Mouse (Mus musculus) left cerebral cortex, postnatal 36 days (tissue): ENCODE measurements around the gene Lap3. TPM values are rescaled to one million over a fixed set of nuclear protein-coding genes. Genes with fewer than 3 reads are reported as not detected.

Experiments
- DNase-seq, 2 experiments: peaks; one replicate each; pipeline ENCODE4 v3.0.0; 2021 to 2022; ENCODE audit warnings: low spot score in 2 of 2, mixed read lengths in 1 of 2
- intact Hi-C: fragments of 180-260 bp; cut with DNase I; formaldehyde crosslinking; loops from one replicate; pipeline ENCODE4 v1.15.1; 2025
- total RNA-seq, 2 experiments: library from RNA; stranded (reverse); gene quantifications; 2 replicates each; pipeline ENCODE4 v1.2.3; 2021

Gene Lap3
- 10 to 100 TPM; 50.4 to 53.7 TPM for total RNA-seq

- DNase-seq: peak; percentile 96
- intact Hi-C loops: no loop called here
These were observed at the start of gene Lap3 for GRCm38 (mm10) chr5:45493191-45494092. Gene Lap3, plus strand, starts transcription at chr5:45493374.

- intact Hi-C loops: no loop called here
- DNase-seq: no peak
These were observed 48.9 kb upstream of the Lap3 start for GRCm38 (mm10) chr5:45444130-45444832.

- intact Hi-C loops: no loop called here
- no peak for DNase-seq
These were observed 44.5 kb upstream of the Lap3 start for GRCm38 (mm10) chr5:45448676-45449075.

- DNase-seq: no peak
- intact Hi-C loops: no loop called here
These were observed 44.0 kb upstream of the Lap3 start for GRCm38 (mm10) chr5:45449206-45449605.

GRCm38 (mm10) chr5:45449831-45450716 is 43.1 kb upstream of the Lap3 start, which contains the start of gene Qdpr:
Gene Qdpr, minus strand, starts transcription at chr5:45450236.
- DNase-seq: peak; percentile 90
- intact Hi-C loops: no loop called here

GRCm38 (mm10) chr5:45453451-45453850 is 39.7 kb upstream of the Lap3 start, which contains the start of gene Clrn2:
Gene Clrn2, plus strand, starts transcription at chr5:45453751.
- no peak for DNase-seq
- intact Hi-C loops: no loop called here

GRCm38 (mm10) chr5:45454456-45454855 is 38.7 kb upstream of the Lap3 start:
- intact Hi-C loops: no loop called here

GRCm38 (mm10) chr5:45472880-45473450 is 20.2 kb upstream of the Lap3 start:
- DNase-seq: no peak
- intact Hi-C loops: loop anchor here (5.0 kb wide), 1 partner anchor 59 kb away; no protein-coding TSS in a partner anchor

More at GRCm38 (mm10) chr5:45454456-45454855, 38.7 kb upstream of the Lap3 start:
- no peak for DNase-seq

- intact Hi-C loops: loop anchor here (5.0 kb wide), 1 partner anchor 59 kb away; no protein-coding TSS in a partner anchor
- no peak for DNase-seq
These were observed 19.7 kb upstream of the Lap3 start for GRCm38 (mm10) chr5:45473521-45473920.

- DNase-seq: no peak
- intact Hi-C loops: loop anchor here (1.0 to 5.0 kb wide), 3 partner anchors 58 to 873 kb away; no protein-coding TSS in a partner anchor
These were observed 19.0 kb upstream of the Lap3 start for GRCm38 (mm10) chr5:45474215-45474614.

GRCm38 (mm10) chr5:45474758-45475157 is 18.4 kb upstream of the Lap3 start:
- no peak for DNase-seq
- intact Hi-C loops: loop anchor here (1.0 to 5.0 kb wide), 3 partner anchors 58 to 872 kb away; no protein-coding TSS in a partner anchor

- intact Hi-C loops: loop anchor here (2.0 kb wide), 1 partner anchor 871 kb away; no protein-coding TSS in a partner anchor
- no peak for DNase-seq
These were observed 17.4 kb upstream of the Lap3 start for GRCm38 (mm10) chr5:45475771-45476170.

- intact Hi-C loops: no loop called here
- no peak for DNase-seq
These were observed 16.9 kb upstream of the Lap3 start for GRCm38 (mm10) chr5:45476288-45476687.

- intact Hi-C loops: no loop called here
- DNase-seq: peak in 1 of 2 experiments; percentile 30
These were observed 15.6 kb upstream of the Lap3 start for GRCm38 (mm10) chr5:45477601-45478000.

- DNase-seq: no peak
- intact Hi-C loops: no loop called here
These were observed 13.1 kb upstream of the Lap3 start for GRCm38 (mm10) chr5:45480066-45480465.

- DNase-seq: no peak
- intact Hi-C loops: no loop called here
These were observed 12.0 kb upstream of the Lap3 start for GRCm38 (mm10) chr5:45481125-45481524.

GRCm38 (mm10) chr5:45482607-45483006 is 10.6 kb upstream of the Lap3 start:
- intact Hi-C loops: no loop called here
- DNase-seq: no peak

GRCm38 (mm10) chr5:45483654-45484053 is 9.5 kb upstream of the Lap3 start:
- intact Hi-C loops: no loop called here

GRCm38 (mm10) chr5:45491776-45492175 is 1.4 kb upstream of the Lap3 start:
- intact Hi-C loops: no loop called here
- no peak for DNase-seq

More at GRCm38 (mm10) chr5:45483654-45484053, 9.5 kb upstream of the Lap3 start:
- no peak for DNase-seq
